ENCODE assay signal across 26 mouse cellular contexts in the genomic region with DNA sequence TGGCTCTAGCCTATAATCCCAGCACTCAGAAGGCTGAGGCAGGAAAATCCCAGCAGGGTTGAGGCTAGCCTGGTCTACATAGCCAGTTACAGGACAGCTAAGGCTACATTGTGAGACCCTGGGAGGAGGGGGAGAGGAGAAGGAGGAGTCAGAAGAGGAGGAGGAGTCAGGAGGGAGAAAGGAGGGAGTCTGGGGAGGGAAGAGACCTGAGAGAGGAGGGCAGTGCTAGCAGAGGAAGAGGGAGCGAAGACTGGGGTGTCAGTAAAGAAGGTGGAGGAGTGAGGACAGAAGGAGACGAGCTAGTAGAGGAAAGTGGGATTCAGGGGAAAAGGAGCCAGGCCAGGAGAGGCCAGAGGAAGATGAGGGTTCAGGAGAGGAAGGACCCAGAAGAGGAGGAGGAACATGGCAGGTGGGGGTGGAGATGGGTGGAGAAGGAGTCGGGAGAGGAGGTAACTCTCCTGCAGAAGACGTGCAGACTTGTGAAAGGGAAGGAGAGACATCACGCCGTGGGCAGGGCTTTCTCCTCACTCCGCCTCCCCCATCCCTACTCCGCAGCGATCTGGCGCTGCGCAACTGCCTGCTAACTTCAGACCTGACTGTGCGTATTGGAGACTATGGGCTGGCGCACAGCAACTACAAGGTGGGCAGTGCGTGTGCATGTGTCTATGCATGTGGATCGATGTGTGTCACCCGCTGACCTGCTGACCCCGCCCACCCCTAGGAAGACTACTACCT. TPM values are rescaled to one million over a fixed set of nuclear protein-coding genes. Genes with fewer than 3 reads are reported as not detected.
DNase-seq lines count a peak whose midpoint lies in the region; ATAC-seq and TF ChIP-seq lines count a peak whose summit lies in the region.
"Had no signal": no experiment of that assay in that cellular context is flagged by ENCODE, and none has a peak within 500 bp of the region (broad histone marks: within the 10 kb centered on the region; RNA-seq: fewer than 3 reads in every experiment).

No protein-coding gene starts in this region.

- DNase-seq in cerebellum, adult 9-10 months: peak; percentile 26
- no peak for DNase-seq in cerebellum, postnatal 14 days
- DNase-seq in limb, embryonic 11.5 days (ENCODE audit: low spot score): no peak
- no peak for DNase-seq in limb, embryonic 10.5 days (ENCODE audit: low spot score)
- DNase-seq in ES-CJ7 (ENCODE audit: low read depth, low spot score): peak; percentile 52
- no peak for DNase-seq in stomach, postnatal 0 days (ENCODE audit: low spot score)
- no peak for DNase-seq in thymus, postnatal 36 days
- DNase-seq: adrenal gland, postnatal 25 days; gastrocnemius, postnatal 14 days; liver; lung, postnatal 36 days; retina, postnatal 1 day; thymus, adult 2 months had no signal

- H3K4me2 ChIP-seq in limb, embryonic 11.5 days (ENCODE audit: low read depth, severe bottlenecking): no peak overlapping the region
- H3K4me2 ChIP-seq in stomach, postnatal 0 days (replicated peaks; ENCODE audit: low read depth): no peak overlapping the region
- H3K4me2 ChIP-seq: embryonic facial prominence, embryonic 12.5 days; heart, embryonic 11.5 days; kidney, embryonic 15.5 days; liver, embryonic 15.5 days; lung, embryonic 15.5 days; midbrain, embryonic 15.5 days; neural tube, embryonic 13.5 days had no signal

- TF ChIP-seq EP300 in stomach, postnatal 0 days (optimal IDR thresholded peaks at IDR 0.05): no peak

- H3K27ac ChIP-seq in limb, embryonic 11.5 days (replicated peaks; ENCODE audit: low read depth, low read length): no peak overlapping the region
- H3K27ac ChIP-seq in limb, embryonic 10.5 days: no peak overlapping the region
- H3K27ac ChIP-seq in stomach, postnatal 0 days (replicated peaks): no peak overlapping the region
- H3K27ac ChIP-seq: embryonic facial prominence, embryonic 12.5 days; hindbrain, postnatal 0 days; left cerebral cortex, adult 2 months; liver, embryonic 15.5 days; lung, embryonic 15.5 days; midbrain, embryonic 15.5 days; neural tube, embryonic 13.5 days had no signal

- no peak overlapping the region for H3K4me3 ChIP-seq in limb, embryonic 11.5 days (ENCODE audit: low read depth, low read length)
- H3K4me3 ChIP-seq in limb, embryonic 10.5 days: no peak overlapping the region
- H3K4me3 ChIP-seq in stomach, postnatal 0 days (ENCODE audit: low read depth, low read length): no peak overlapping the region
- H3K4me3 ChIP-seq: embryonic facial prominence, embryonic 12.5 days; kidney, embryonic 15.5 days; left cerebral cortex, adult 2 months; liver, embryonic 15.5 days; lung, embryonic 15.5 days; midbrain, embryonic 15.5 days; myocyte; neural tube, embryonic 13.5 days had no signal

- H3K27me3 ChIP-seq in limb, embryonic 11.5 days (ENCODE audit: control insufficient read depth, insufficient read depth, low read length): peaks cover 2% of the 10 kb centered on the region
- H3K27me3 ChIP-seq in limb, embryonic 10.5 days (ENCODE audit: low read depth, poor library complexity, severe bottlenecking): peaks cover 44% of the 10 kb centered on the region
- no peaks in the 10 kb centered on the region for H3K27me3 ChIP-seq in stomach, postnatal 0 days (ENCODE audit: control insufficient read depth, insufficient read depth, low read length)

- no peaks in the 10 kb centered on the region for H3K9me3 ChIP-seq in limb, embryonic 11.5 days (ENCODE audit: control insufficient read depth, low read length)
- H3K9me3 ChIP-seq in limb, embryonic 10.5 days (replicated peaks): no peaks in the 10 kb centered on the region
- H3K9me3 ChIP-seq in stomach, postnatal 0 days (ENCODE audit: control insufficient read depth, low read length): no peaks in the 10 kb centered on the region
- H3K9me3 ChIP-seq: embryonic facial prominence, embryonic 12.5 days; kidney, embryonic 15.5 days; liver, embryonic 15.5 days; lung, embryonic 15.5 days; midbrain, embryonic 15.5 days; neural tube, embryonic 13.5 days had no signal

- no peak for TF ChIP-seq CTCF in stomach, postnatal 0 days (IDR thresholded peaks at IDR 0.05; ENCODE audit: low read depth)

- ATAC-seq in limb, embryonic 11.5 days (ENCODE audit: insufficient number of reproducible peaks, low FRiP score, low TSS enrichment, low read depth): peak; percentile 31; the same call in 1 of the 2 replicates
- ATAC-seq in stomach, postnatal 0 days (ENCODE audit: low FRiP score, low TSS enrichment): peak; percentile 14; the same call in 1 of the 2 replicates
- ATAC-seq: CD4-positive, CD25-positive, alpha-beta regulatory T cell, adult 4 months; hindbrain, postnatal 0 days; intestine, postnatal 0 days; midbrain, embryonic 15.5 days had no signal

- peaks cover 5% of the 10 kb centered on the region for H3K36me3 ChIP-seq in limb, embryonic 11.5 days (ENCODE audit: control insufficient read depth, insufficient read depth, low read length)
- peaks cover 98% of the 10 kb centered on the region for H3K36me3 ChIP-seq in limb, embryonic 10.5 days
- H3K36me3 ChIP-seq in stomach, postnatal 0 days (ENCODE audit: control insufficient read depth, insufficient read depth, low read length): no peaks in the 10 kb centered on the region
- H3K36me3 ChIP-seq: liver, embryonic 15.5 days; lung, embryonic 15.5 days had no signal

- 76% methylated on average over 17 of the region's 17 CpGs for WGBS in limb, embryonic 11.5 days
- WGBS in limb, embryonic 10.5 days: 72% methylated on average over 17 of the region's 17 CpGs
- 69% methylated on average over 17 of the region's 17 CpGs for WGBS in stomach, postnatal 0 days

- H3K9ac ChIP-seq in limb, embryonic 11.5 days (ENCODE audit: low read length): no peak overlapping the region
- H3K9ac ChIP-seq in stomach, postnatal 0 days (ENCODE audit: low read length): no peak overlapping the region
- H3K9ac ChIP-seq: embryonic facial prominence, embryonic 12.5 days; kidney, embryonic 15.5 days; liver, embryonic 15.5 days; lung, embryonic 15.5 days; midbrain, embryonic 15.5 days; neural tube, embryonic 13.5 days had no signal

- H3K4me1 ChIP-seq in limb, embryonic 11.5 days (ENCODE audit: control insufficient read depth, insufficient read depth, low read length): peaks cover 6% of the 10 kb centered on the region
- peaks cover 10% of the 10 kb centered on the region for H3K4me1 ChIP-seq in limb, embryonic 10.5 days
- no peaks in the 10 kb centered on the region for H3K4me1 ChIP-seq in stomach, postnatal 0 days (replicated peaks; ENCODE audit: control insufficient read depth, insufficient read depth)

RNA-seq across cellular contexts. Expression of a gene that starts 7.5 kb away (rescaled TPM):
- 0.77 and 3.2 TPM in 2 replicates for polyA plus RNA-seq in limb, embryonic 11.5 days (2014; fragmentation: Nextera tagmentation; extraction: Ambion mirVana)
- 1.8 and 2.1 TPM in 2 replicates for polyA plus RNA-seq in limb, embryonic 10.5 days (2016; fragmentation: Nextera tagmentation; extraction: Ambion mirVana)
- polyA plus RNA-seq in stomach, postnatal 0 days (2015; fragmentation: Nextera tagmentation; extraction: Ambion mirVana): 83.2 and 87.1 TPM in 2 replicates

RNA-seq across cellular contexts. Expression of a gene that starts 8.4 kb away (rescaled TPM):
- polyA plus RNA-seq in limb, embryonic 11.5 days (2014; fragmentation: Nextera tagmentation; extraction: Ambion mirVana): 3.6 and 4.6 TPM in 2 replicates
- 2.2 and 3.2 TPM in 2 replicates for polyA plus RNA-seq in limb, embryonic 10.5 days (2016; fragmentation: Nextera tagmentation; extraction: Ambion mirVana)
- 0.15 and 0.27 TPM in 2 replicates for polyA plus RNA-seq in stomach, postnatal 0 days (2015; fragmentation: Nextera tagmentation; extraction: Ambion mirVana)
- polyA plus RNA-seq: CD4-positive, CD25-positive, alpha-beta regulatory T cell, adult 4 months; heart, postnatal 0 days; liver, embryonic 15.5 days had no signal

RNA-seq across cellular contexts. Expression of a gene that starts 22.5 kb away (rescaled TPM):
- 176 TPM in 2 replicates for polyA plus RNA-seq in limb, embryonic 11.5 days (2014; fragmentation: Nextera tagmentation; extraction: Ambion mirVana)
- polyA plus RNA-seq in limb, embryonic 10.5 days (2016; fragmentation: Nextera tagmentation; extraction: Ambion mirVana): 170 TPM in 2 replicates
- polyA plus RNA-seq in stomach, postnatal 0 days (2015; fragmentation: Nextera tagmentation; extraction: Ambion mirVana): 59.7 and 62.4 TPM in 2 replicates

RNA-seq across cellular contexts. Expression of a gene that starts 32.7 kb away (rescaled TPM):
- 1.4 and 1.5 TPM in 2 replicates for polyA plus RNA-seq in limb, embryonic 11.5 days (2014; fragmentation: Nextera tagmentation; extraction: Ambion mirVana)
- 1.2 and 1.4 TPM in 2 replicates for polyA plus RNA-seq in limb, embryonic 10.5 days (2016; fragmentation: Nextera tagmentation; extraction: Ambion mirVana)
- 0.22 TPM in 2 replicates for polyA plus RNA-seq in stomach, postnatal 0 days (2015; fragmentation: Nextera tagmentation; extraction: Ambion mirVana)
- polyA plus RNA-seq: CD4-positive, CD25-positive, alpha-beta regulatory T cell, adult 4 months had no signal

RNA-seq across cellular contexts. Expression of a gene that starts 38.8 kb away (rescaled TPM):
- polyA plus RNA-seq in limb, embryonic 11.5 days (2014; fragmentation: Nextera tagmentation; extraction: Ambion mirVana): 90.6 and 94.3 TPM in 2 replicates
- polyA plus RNA-seq in limb, embryonic 10.5 days (2016; fragmentation: Nextera tagmentation; extraction: Ambion mirVana): 116 and 156 TPM in 2 replicates
- polyA plus RNA-seq in stomach, postnatal 0 days (2015; fragmentation: Nextera tagmentation; extraction: Ambion mirVana): 25.6 and 25.7 TPM in 2 replicates

Comparison
In these comparisons a context has a peak if more than half of its experiments do, and no peak if none do; other contexts are left out.
1. DNase-seq: peak in cerebellum, adult 9-10 months (single experiment) and ES-CJ7 (single experiment); none in cerebellum, postnatal 14 days (0 of 2), limb, embryonic 11.5 days (single experiment), limb, embryonic 10.5 days (single experiment), stomach, postnatal 0 days (single experiment) and thymus, postnatal 36 days (0 of 2).
2. RNA of a gene that starts 7.5 kb away (polyA plus RNA-seq): 83.2 to 87.1 TPM in stomach, postnatal 0 days; 0.77 to 3.2 TPM in limb, embryonic 11.5 days and 1.8 to 2.1 TPM in limb, embryonic 10.5 days; every median in the first group is over 10 times any median in the second.